Mouse (Mus musculus) midbrain, postnatal 0 days (tissue): ENCODE results near the gene Ntn1. TPM values are rescaled to one million over a fixed set of nuclear protein-coding genes. Genes with fewer than 3 reads are reported as not detected.

Experiments
- ATAC-seq: fragments of 200-750 bp; cut with Nextera tagmentation; 2 replicates; pipeline ENCODE4 v1.8.0; 2017; ENCODE audit warnings: moderate number of reproducible peaks, mild to moderate bottlenecking, moderate TSS enrichment, moderate library complexity; ENCODE audit not compliant: low FRiP score
- DNase-seq: peaks from one replicate; pipeline ENCODE4 v3.0.0-alpha.2; 2015; ENCODE audit warnings: low spot score
- H3K27ac ChIP-seq: fragments of 300-500 bp; sonication (generic); 2 replicates; pipeline ENCODE4 v1.5.1; 2014; ENCODE audit warnings: low read depth, mild to moderate bottlenecking, low read length, mixed read lengths
- H3K27me3 ChIP-seq: fragments of 300-500 bp; sonication (generic); 2 replicates; pipeline ENCODE4 v1.6.1; 2014; ENCODE audit warnings: low read length, control low read depth, mixed read lengths; ENCODE audit not compliant: insufficient read depth
- H3K36me3 ChIP-seq: fragments of 300-500 bp; sonication (generic); 2 replicates; pipeline ENCODE4 v1.6.1; 2014; ENCODE audit warnings: low read length, control low read depth, mixed read lengths; ENCODE audit not compliant: insufficient read depth
- H3K4me1 ChIP-seq: fragments of 300-500 bp; sonication (generic); 2 replicates; pipeline ENCODE4 v1.6.1; 2014; ENCODE audit warnings: mild to moderate bottlenecking, control low read depth, antibody characterized with exemption, low read length, mixed read lengths; ENCODE audit not compliant: insufficient read depth
- H3K4me2 ChIP-seq: fragments of 300-500 bp; sonication (generic); 2 replicates; pipeline ENCODE4 v1.6.1; 2014; ENCODE audit warnings: low read depth, mild to moderate bottlenecking, low read length, mixed read lengths; ENCODE audit not compliant: poor library complexity, severe bottlenecking
- H3K4me3 ChIP-seq: fragments of 300-500 bp; sonication (generic); 2 replicates; pipeline ENCODE4 v1.5.1; 2014; ENCODE audit warnings: low read depth, mild to moderate bottlenecking, low read length, moderate library complexity
- H3K9ac ChIP-seq: fragments of 300-500 bp; sonication (generic); replicated peaks from 2 replicates; pipeline ENCODE4 v1.6.1; 2014; ENCODE audit warnings: mild to moderate bottlenecking, low read length, moderate library complexity, mixed read lengths; ENCODE audit not compliant: poor library complexity, severe bottlenecking
- H3K9me3 ChIP-seq: fragments of 300-500 bp; sonication (generic); 2 replicates; pipeline ENCODE4 v1.6.1; 2016; ENCODE audit warnings: low read length, control low read depth
- CTCF ChIP-seq: IDR thresholded peaks from 2 replicates; pipeline ENCODE4 v1.5.1; 2016; ENCODE audit warnings: antibody characterized with exemption, mild to moderate bottlenecking
- WGBS: fragments of 180-500 bp; shearing (Covaris S2); extraction: QIAGEN DNeasy Blood & Tissue Kit; methylation state at CpG from one replicate; pipeline ENCODE4 v1.1.7; 2014; 5-methylcytosine and 5-hydroxymethylcytosine counted together
- polyA plus RNA-seq: library from polyadenylated mRNA; unstranded; fragments of >200 nt; fragmentation: Nextera tagmentation; extraction: Ambion mirVana; gene quantifications from 2 replicates; pipeline ENCODE4 v1.2.1, GENCODE M21; 2015
- total RNA-seq: library from RNA; depleted of rRNA; stranded (reverse); fragments of >200 nt; gene quantifications from 2 replicates; pipeline ENCODE4 v1.2.3, GENCODE M21; 2014; rRNA removed

Gene Ntn1
- 66.4 and 69.1 TPM in 2 replicates for total RNA-seq
- 9.6 and 9.7 TPM in 2 replicates for polyA plus RNA-seq

DNA sequence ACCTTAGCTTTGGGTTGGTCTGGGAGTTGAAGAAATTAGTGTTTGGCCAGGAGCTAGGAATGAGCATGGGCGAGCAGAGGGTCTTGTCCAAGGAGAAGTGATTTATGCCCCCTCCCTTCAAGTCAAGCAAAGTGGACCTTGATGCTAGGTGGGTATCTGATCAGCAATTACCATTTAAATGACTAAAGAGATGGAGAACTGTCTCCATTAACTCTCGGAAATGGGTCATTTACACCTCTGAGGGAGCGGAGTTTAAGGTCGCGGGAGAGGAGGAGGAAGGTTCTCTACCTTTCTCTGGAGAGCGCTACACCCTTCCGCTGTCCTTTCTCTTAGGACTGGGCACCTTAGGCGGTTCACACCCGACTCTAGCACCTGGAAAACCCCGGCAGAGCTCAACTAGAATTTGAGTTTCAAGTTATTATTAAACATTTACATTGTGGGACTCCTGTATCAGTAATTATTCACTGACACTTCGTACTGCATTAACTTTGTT is at the start of gene Ntn1:
Gene Ntn1, minus strand, starts transcription at position 97 of the 493 bp plus-strand sequence.
- peak within 1 kb of the TSS; percentile 48 for H3K4me3 ChIP-seq
- H3K27me3 ChIP-seq: peaks cover 51% of the 10 kb centered on the region; the same call in 1 of the 2 replicates
- H3K27ac ChIP-seq: no peak within 1 kb of the TSS
- peak within 1 kb of the TSS; percentile 42; the same call in 1 of the 2 replicates for H3K9ac ChIP-seq
- H3K4me1 ChIP-seq: no peaks in the 10 kb centered on the region
- H3K4me2 ChIP-seq: peak within 1 kb of the TSS; percentile 77
- H3K9me3 ChIP-seq: no peaks in the 10 kb centered on the region
- 14% methylated on average over 11 of the region's 11 CpGs for WGBS
- TF ChIP-seq CTCF: no peak
- ATAC-seq: no peak
- DNase-seq: no peak
- H3K36me3 ChIP-seq: no peaks in the 10 kb centered on the region

DNA sequence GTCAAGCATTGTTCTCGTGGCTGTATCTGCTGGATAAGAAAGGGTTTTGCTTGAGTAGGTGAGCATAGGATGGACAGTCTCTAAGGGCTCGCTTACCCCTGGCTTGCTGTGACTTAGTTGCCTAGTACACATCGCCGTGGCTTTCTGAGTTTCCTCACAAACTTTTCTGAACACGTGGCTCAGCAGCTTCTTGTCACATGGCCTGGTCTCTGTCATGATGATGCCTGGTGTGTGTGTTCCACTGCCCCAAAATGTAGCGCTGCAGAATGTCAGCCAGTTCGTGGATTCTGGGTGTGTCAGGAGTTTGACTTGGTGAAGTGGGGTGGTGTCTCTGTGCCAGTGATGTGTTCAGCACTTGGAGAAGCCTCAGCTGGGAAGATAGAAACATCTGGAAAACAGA is 47.7 kb upstream of the Ntn1 start:
- peaks cover 7% of the 10 kb centered on the region for H3K4me1 ChIP-seq
- ATAC-seq (no peak), DNase-seq (no peak)
- no peak for TF ChIP-seq CTCF
- no peaks in the 10 kb centered on the region for H3K36me3 ChIP-seq
- no peaks in the 10 kb centered on the region for H3K27me3 ChIP-seq
- H3K9ac ChIP-seq: no peak overlapping the region
- WGBS: 86% methylated on average over 7 of the region's 7 CpGs
- H3K4me2 ChIP-seq: no peak overlapping the region
- H3K9me3 ChIP-seq: no peaks in the 10 kb centered on the region
- H3K27ac ChIP-seq: no peak overlapping the region
- H3K4me3 ChIP-seq: no peak overlapping the region

DNA sequence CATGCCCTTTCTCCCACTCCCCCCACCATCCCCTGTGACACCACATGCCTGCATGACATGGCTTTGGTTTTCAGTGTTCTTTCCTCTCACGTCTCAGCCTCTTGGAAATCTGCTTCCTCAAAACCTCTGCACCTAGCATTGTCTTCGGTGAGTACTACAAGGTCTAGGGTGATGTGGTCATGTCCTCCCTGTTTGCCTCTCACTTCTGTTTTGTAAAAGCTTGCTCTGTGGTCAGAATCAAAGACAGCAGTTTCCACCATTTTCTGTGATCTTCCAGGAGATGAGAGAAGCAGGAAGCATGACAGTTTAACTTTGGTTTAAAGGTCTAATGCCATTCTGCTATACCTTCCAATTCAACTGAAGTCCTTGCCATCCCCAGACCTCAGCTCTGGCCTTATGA is 46.6 kb upstream of the Ntn1 start:
- 87% methylated on average over 2 of the region's 2 CpGs for WGBS
- Histone ChIP-seq H3K4me1 (peaks cover 7% of the 10 kb centered on the region), H3K9me3 (no peaks in the 10 kb centered on the region), H3K9ac (no peak overlapping the region), H3K4me3 (no peak overlapping the region), H3K4me2 (no peak overlapping the region), H3K27me3 (no peaks in the 10 kb centered on the region), H3K36me3 (no peaks in the 10 kb centered on the region), H3K27ac (no peak overlapping the region)
- DNase-seq (no peak), ATAC-seq (no peak)
- no peak for TF ChIP-seq CTCF

DNA sequence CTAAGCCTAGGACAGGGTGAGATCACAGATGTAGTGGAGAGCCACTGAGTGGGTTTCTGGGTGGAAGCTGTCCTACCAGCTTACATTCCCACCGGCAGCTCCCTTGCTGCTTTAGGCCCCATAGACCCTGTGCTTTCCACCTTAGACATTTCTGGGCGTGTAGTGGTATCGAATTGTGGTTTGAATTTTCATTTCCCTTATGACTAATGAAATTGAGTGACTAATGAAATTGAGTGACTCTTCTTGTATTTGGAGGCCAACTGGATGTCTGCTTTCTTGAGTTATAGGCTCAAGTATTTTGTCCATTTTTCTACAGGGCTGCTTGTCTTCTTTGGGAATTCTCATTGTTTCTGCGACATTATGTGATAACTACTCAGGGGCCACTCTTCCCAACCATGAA is 45.9 kb upstream of the Ntn1 start:
- peaks cover 7% of the 10 kb centered on the region for H3K4me1 ChIP-seq
- no peak for TF ChIP-seq CTCF
- no peaks in the 10 kb centered on the region for H3K36me3 ChIP-seq
- no peaks in the 10 kb centered on the region for H3K9me3 ChIP-seq
- no peaks in the 10 kb centered on the region for H3K27me3 ChIP-seq
- H3K27ac ChIP-seq: no peak overlapping the region
- no peak for ATAC-seq
- 95% methylated on average over 4 of the region's 4 CpGs for WGBS
- H3K4me3 ChIP-seq: no peak overlapping the region
- no peak for DNase-seq
- H3K4me2 ChIP-seq: no peak overlapping the region
- H3K9ac ChIP-seq: no peak overlapping the region

DNA sequence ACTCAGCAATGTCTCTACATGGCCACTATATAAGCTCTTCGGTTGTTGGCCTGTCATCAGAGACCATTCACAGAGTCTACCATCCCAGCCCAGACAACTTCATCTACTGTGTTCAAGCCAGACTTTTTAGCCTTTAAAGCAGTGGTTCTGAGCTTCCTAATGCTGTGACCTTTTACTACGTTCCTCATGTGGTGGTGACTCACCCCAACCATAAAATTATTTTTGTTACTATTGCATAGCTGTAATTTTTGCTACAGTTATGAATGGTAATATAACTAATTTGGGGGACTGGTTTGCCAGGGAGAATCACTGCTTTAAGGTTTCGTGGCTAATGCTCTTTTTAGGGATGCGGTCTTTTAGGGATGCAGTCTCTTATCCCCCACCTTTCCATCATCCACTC is 45.3 kb upstream of the Ntn1 start:
- Histone ChIP-seq H3K4me1 (peaks cover 4% of the 10 kb centered on the region), H3K27ac (no peak overlapping the region), H3K27me3 (no peaks in the 10 kb centered on the region), H3K4me2 (no peak overlapping the region), H3K4me3 (no peak overlapping the region), H3K9me3 (no peaks in the 10 kb centered on the region), H3K36me3 (no peaks in the 10 kb centered on the region), H3K9ac (no peak overlapping the region)
- DNase-seq (no peak), ATAC-seq (no peak)
- TF ChIP-seq CTCF: no peak
- 89% methylated on average over 4 of the region's 4 CpGs for WGBS

DNA sequence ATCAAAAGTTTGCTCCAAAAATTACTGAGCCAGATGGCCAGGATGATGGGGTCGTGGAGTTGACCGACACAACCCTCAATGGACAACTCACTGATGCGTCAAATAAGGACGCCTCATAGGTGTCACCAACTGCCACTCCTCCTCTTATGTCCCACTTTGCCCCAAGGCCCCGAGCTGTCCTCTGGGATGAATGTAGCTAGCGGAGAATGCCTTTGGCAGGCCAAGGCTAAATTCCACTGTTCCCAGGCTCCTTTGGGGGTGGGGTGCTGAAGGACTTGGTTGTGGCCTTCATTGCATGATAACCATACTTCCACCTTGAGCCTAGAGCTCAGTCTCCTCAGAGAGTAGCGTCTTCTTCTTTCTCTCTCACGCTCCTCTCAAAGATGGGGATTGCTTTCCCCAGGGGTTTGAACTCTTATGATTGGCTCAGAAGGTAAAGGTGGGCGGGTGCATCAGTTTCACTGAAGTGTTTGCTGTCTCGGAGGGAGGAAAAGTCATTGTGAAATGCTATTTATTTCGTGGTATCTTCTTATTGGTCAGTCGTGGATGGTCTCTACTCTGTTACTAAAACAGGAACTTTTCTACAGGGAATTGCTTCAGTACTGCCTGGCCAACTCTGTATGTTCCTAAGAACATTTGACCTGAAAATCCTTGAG is 42.5 kb upstream of the Ntn1 start:
- 80% methylated on average over 12 of the region's 12 CpGs for WGBS
- no peaks in the 10 kb centered on the region for H3K27me3 ChIP-seq
- no peaks in the 10 kb centered on the region for H3K9me3 ChIP-seq
- H3K4me1 ChIP-seq: no peaks in the 10 kb centered on the region
- no peak overlapping the region for H3K4me2 ChIP-seq
- H3K9ac ChIP-seq: no peak overlapping the region
- TF ChIP-seq CTCF: no peak
- ATAC-seq (no peak), DNase-seq (no peak)
- no peaks in the 10 kb centered on the region for H3K36me3 ChIP-seq
- no peak overlapping the region for H3K4me3 ChIP-seq
- no peak overlapping the region for H3K27ac ChIP-seq
